Mouse (Mus musculus): ENCODE results near the gene St8sia1. TPM values are rescaled to one million over a fixed set of nuclear protein-coding genes. Genes with fewer than 3 reads are reported as not detected.
A peak's percentile ranks its signal among the peaks of the same experiment; 100 is the strongest.
"Not testable (repeated sequence)": the region's sequence is repeated elsewhere in the genome, so short reads cannot be mapped to it uniquely, and the experiment has no call there.

St8sia1 gene
- polyA plus RNA-seq (2015; fragmentation: Nextera tagmentation; extraction: Ambion mirVana), result 0.09 and 0.27 TPM in 2 replicates

GRCm38 (mm10) chr6:142964076-142964530 lies at the start of gene St8sia1:
Gene St8sia1 (minus strand): TSS chr6:142964452.
- Histone ChIP-seq H3K4me2 (peak within 1 kb of the TSS; percentile 73), H3K9me3 (replicated peaks) (no peaks in the 10 kb centered on the region), H3K27me3 (peaks cover 38% of the 10 kb centered on the region), H3K4me3 (replicated peaks) (peak within 1 kb of the TSS; percentile 51), H3K27ac (no peak within 1 kb of the TSS), H3K9ac (peak within 1 kb of the TSS; percentile 39; the same call in 1 of the 2 replicates), H3K4me1 (replicated peaks) (peaks cover 11% of the 10 kb centered on the region; the same call in 1 of the 2 replicates), H3K36me3 (no peaks in the 10 kb centered on the region)
- ATAC-seq (ENCODE audit: low read depth), result 0 out of 2 replicates have a peak, but pooled peaks have one; percentile 8
- WGBS (ENCODE audit: insufficient replicate concordance), result under 1% methylated on average over 45 of the region's 45 CpGs
- DNase-seq, result no peak

GRCm38 (mm10) chr6:143012513-143013215 lies 48.4 kb upstream of the St8sia1 start:
- Histone ChIP-seq H3K4me1 (replicated peaks) (no peaks in the 10 kb centered on the region), H3K4me2 (no peak overlapping the region), H3K9ac (no peak overlapping the region), H3K27ac (no peak overlapping the region), H3K27me3 (no peaks in the 10 kb centered on the region), H3K36me3 (peaks cover 47% of the 10 kb centered on the region), H3K4me3 (replicated peaks) (no peak overlapping the region), H3K9me3 (replicated peaks) (no peaks in the 10 kb centered on the region)
- DNase-seq (no peak), ATAC-seq (ENCODE audit: low read depth) (no peak)
- 84% methylated on average over 15 of the region's 15 CpGs for WGBS (ENCODE audit: insufficient replicate concordance)

- no peak for ATAC-seq (ENCODE audit: low read depth)
- H3K27me3 ChIP-seq, result no peaks in the 10 kb centered on the region
- no peaks in the 10 kb centered on the region for H3K9me3 ChIP-seq (replicated peaks)
- no peak overlapping the region for H3K27ac ChIP-seq
- no peaks in the 10 kb centered on the region for H3K4me1 ChIP-seq (replicated peaks)
- H3K9ac ChIP-seq, result no peak overlapping the region
- no peak for DNase-seq
- WGBS (ENCODE audit: insufficient replicate concordance), result 79% methylated on average over 5 of the region's 5 CpGs
- no peak overlapping the region for H3K4me2 ChIP-seq
- H3K4me3 ChIP-seq (replicated peaks), result no peak overlapping the region
- H3K36me3 ChIP-seq, result peaks cover 32% of the 10 kb centered on the region
These were observed 44.6 kb upstream of the St8sia1 start for GRCm38 (mm10) chr6:143008865-143009264.

GRCm38 (mm10) chr6:143005209-143005608 lies 41.0 kb upstream of the St8sia1 start:
- DNase-seq; H3K9ac ChIP-seq; H3K4me2 ChIP-seq; H3K4me1 ChIP-seq (replicated peaks); H3K27ac ChIP-seq; H3K27me3 ChIP-seq; H3K4me3 ChIP-seq (replicated peaks); H3K9me3 ChIP-seq (replicated peaks); ATAC-seq (ENCODE audit: low read depth); H3K36me3 ChIP-seq: not testable (repeated sequence)
- WGBS (ENCODE audit: insufficient replicate concordance), result 79% methylated on average over 9 of the region's 9 CpGs

- Histone ChIP-seq H3K9me3 (replicated peaks) (no peaks in the 10 kb centered on the region), H3K36me3 (no peaks in the 10 kb centered on the region), H3K27me3 (no peaks in the 10 kb centered on the region), H3K27ac (no peak overlapping the region), H3K4me2 (no peak overlapping the region), H3K4me3 (replicated peaks) (no peak overlapping the region), H3K4me1 (replicated peaks) (no peaks in the 10 kb centered on the region), H3K9ac (no peak overlapping the region)
- WGBS (ENCODE audit: insufficient replicate concordance), result 63% methylated on average over 9 of the region's 9 CpGs
- DNase-seq, result no peak
- no peak for ATAC-seq (ENCODE audit: low read depth)
These were observed 40.5 kb upstream of the St8sia1 start for GRCm38 (mm10) chr6:143004801-143005200.

GRCm38 (mm10) chr6:142998221-142998999 lies 34.2 kb upstream of the St8sia1 start:
- no peak for ATAC-seq (ENCODE audit: low read depth)
- no peak overlapping the region for H3K27ac ChIP-seq
- DNase-seq, result no peak
- H3K36me3 ChIP-seq, result no peaks in the 10 kb centered on the region
- no peak overlapping the region for H3K4me3 ChIP-seq (replicated peaks)
- no peaks in the 10 kb centered on the region for H3K9me3 ChIP-seq (replicated peaks)
- no peak overlapping the region for H3K4me2 ChIP-seq
- H3K4me1 ChIP-seq (replicated peaks), result no peaks in the 10 kb centered on the region
- H3K9ac ChIP-seq, result no peak overlapping the region
- 48% methylated on average over 12 of the region's 12 CpGs for WGBS (ENCODE audit: insufficient replicate concordance)
- no peaks in the 10 kb centered on the region for H3K27me3 ChIP-seq

GRCm38 (mm10) chr6:142996887-142997286 lies 32.6 kb upstream of the St8sia1 start:
- Histone ChIP-seq H3K27ac (no peak overlapping the region), H3K9ac (no peak overlapping the region), H3K4me1 (replicated peaks) (no peaks in the 10 kb centered on the region), H3K36me3 (no peaks in the 10 kb centered on the region), H3K4me2 (no peak overlapping the region), H3K9me3 (replicated peaks) (no peaks in the 10 kb centered on the region), H3K4me3 (replicated peaks) (no peak overlapping the region), H3K27me3 (no peaks in the 10 kb centered on the region)
- ATAC-seq (ENCODE audit: low read depth) (no peak), DNase-seq (no peak)
- 76% methylated on average over 3 of the region's 3 CpGs for WGBS (ENCODE audit: insufficient replicate concordance)

- Histone ChIP-seq H3K27me3 (no peaks in the 10 kb centered on the region), H3K27ac (no peak overlapping the region), H3K4me1 (replicated peaks) (no peaks in the 10 kb centered on the region), H3K36me3 (no peaks in the 10 kb centered on the region), H3K9ac (no peak overlapping the region), H3K9me3 (replicated peaks) (no peaks in the 10 kb centered on the region), H3K4me3 (replicated peaks) (no peak overlapping the region), H3K4me2 (no peak overlapping the region)
- ATAC-seq (ENCODE audit: low read depth), result no peak
- WGBS (ENCODE audit: insufficient replicate concordance), result 52% methylated on average over 5 of the region's 5 CpGs
- no peak for DNase-seq
These were observed 31.3 kb upstream of the St8sia1 start for GRCm38 (mm10) chr6:142995567-142995966.

- H3K9ac ChIP-seq, result no peak overlapping the region
- no peaks in the 10 kb centered on the region for H3K27me3 ChIP-seq
- H3K4me3 ChIP-seq (replicated peaks), result no peak overlapping the region
- H3K4me1 ChIP-seq (replicated peaks), result no peaks in the 10 kb centered on the region
- no peak for DNase-seq
- WGBS (ENCODE audit: insufficient replicate concordance), result 55% methylated on average over 7 of the region's 7 CpGs
- H3K4me2 ChIP-seq, result no peak overlapping the region
- no peaks in the 10 kb centered on the region for H3K9me3 ChIP-seq (replicated peaks)
- H3K27ac ChIP-seq, result no peak overlapping the region
- H3K36me3 ChIP-seq, result no peaks in the 10 kb centered on the region
- no peak for ATAC-seq (ENCODE audit: low read depth)
These were observed 30.6 kb upstream of the St8sia1 start for GRCm38 (mm10) chr6:142994821-142995220.

- H3K4me1 ChIP-seq (replicated peaks), result no peaks in the 10 kb centered on the region
- H3K4me3 ChIP-seq (replicated peaks), result no peak overlapping the region
- no peak overlapping the region for H3K4me2 ChIP-seq
- H3K36me3 ChIP-seq, result no peaks in the 10 kb centered on the region
- no peaks in the 10 kb centered on the region for H3K27me3 ChIP-seq
- H3K27ac ChIP-seq, result no peak overlapping the region
- no peak overlapping the region for H3K9ac ChIP-seq
- 16% methylated on average over 14 of the region's 14 CpGs for WGBS (ENCODE audit: insufficient replicate concordance)
- H3K9me3 ChIP-seq (replicated peaks), result no peaks in the 10 kb centered on the region
- no peak for DNase-seq
- ATAC-seq (ENCODE audit: low read depth), result peak; percentile 34; the same call in 1 of the 2 replicates
These were observed 29.8 kb upstream of the St8sia1 start for GRCm38 (mm10) chr6:142993705-142994698.

- no peaks in the 10 kb centered on the region for H3K4me1 ChIP-seq (replicated peaks)
- no peak overlapping the region for H3K27ac ChIP-seq
- DNase-seq, result no peak
- 56% methylated on average over 2 of the region's 2 CpGs for WGBS (ENCODE audit: insufficient replicate concordance)
- H3K9ac ChIP-seq, result no peak overlapping the region
- H3K27me3 ChIP-seq, result no peaks in the 10 kb centered on the region
- ATAC-seq (ENCODE audit: low read depth), result no peak
- H3K9me3 ChIP-seq (replicated peaks), result no peaks in the 10 kb centered on the region
- H3K36me3 ChIP-seq, result no peaks in the 10 kb centered on the region
- H3K4me3 ChIP-seq (replicated peaks), result no peak overlapping the region
- no peak overlapping the region for H3K4me2 ChIP-seq
These were observed 28.7 kb upstream of the St8sia1 start for GRCm38 (mm10) chr6:142992971-142993370.

Data from liver, embryonic 13.5 days (tissue).